Mouse (Mus musculus): Measurements from ENCODE around the gene Lipa. TPM values are rescaled to one million over a fixed set of nuclear protein-coding genes. Genes with fewer than 3 reads are reported as not detected.

Lipa gene
- polyA plus RNA-seq, 1 experiment from 2014 or later = 26.0 TPM

DNA sequence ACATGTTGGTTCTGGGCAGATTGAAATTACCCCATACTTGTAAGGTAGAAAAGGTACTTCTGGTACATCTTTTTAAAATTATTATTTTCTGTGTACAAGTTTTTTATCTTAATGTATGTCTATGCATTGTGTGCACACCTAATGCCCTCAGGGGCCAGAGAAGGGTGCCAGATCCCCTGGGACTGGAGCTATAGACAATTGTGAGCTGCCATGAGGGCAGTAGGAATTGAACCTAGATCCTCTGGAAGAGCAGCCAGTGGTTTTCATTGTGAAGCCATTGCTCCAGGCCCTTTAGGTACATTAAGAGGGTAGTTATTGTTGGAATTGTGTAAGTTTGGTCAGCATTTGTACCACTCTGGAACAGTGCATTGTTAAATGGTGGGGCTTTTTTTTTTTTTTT is 26.8 kb upstream of the Lipa start:
- Histone ChIP-seq H3K27ac (replicated peaks; ENCODE audit: low read depth, low read length) (no peak overlapping the region), H3K4me1 (ENCODE audit: control insufficient read depth, insufficient read depth, low read length) (peaks cover 3% of the 10 kb centered on the region; the same call in 1 of the 2 replicates), H3K4me3 (ENCODE audit: low read depth, low read length) (no peak overlapping the region), H3K9ac (ENCODE audit: low read length) (no peak overlapping the region), H3K9me3 (ENCODE audit: control insufficient read depth, low read length) (no peaks in the 10 kb centered on the region), H3K27me3 (ENCODE audit: control insufficient read depth, insufficient read depth, low read length) (no peaks in the 10 kb centered on the region), H3K36me3 (ENCODE audit: control insufficient read depth, insufficient read depth, low read length) (no peaks in the 10 kb centered on the region), H3K4me2 (ENCODE audit: low read depth, severe bottlenecking) (no peak overlapping the region)
- DNase-seq (ENCODE audit: low spot score) (no peak), ATAC-seq (ENCODE audit: insufficient number of reproducible peaks, low FRiP score, low TSS enrichment, low read depth) (no peak)

DNA sequence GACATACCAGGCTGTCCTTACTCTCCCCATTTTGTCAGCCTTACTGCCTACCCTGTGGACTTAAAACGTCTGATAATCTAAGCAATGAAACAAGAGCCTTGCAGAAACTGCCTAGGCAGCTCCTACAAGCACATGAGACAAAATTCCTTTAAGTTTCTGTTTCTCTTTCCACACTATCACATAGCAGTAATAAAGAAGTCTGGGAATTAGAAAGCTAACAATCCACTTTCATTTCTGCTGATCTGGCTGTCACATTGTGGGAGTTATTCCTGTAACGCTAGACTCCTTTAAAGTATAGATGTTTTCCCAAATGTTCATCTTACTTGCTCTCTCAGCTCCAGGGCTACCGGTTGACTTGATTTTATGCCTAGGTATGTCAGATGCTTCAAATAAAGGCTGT is 26.2 kb upstream of the Lipa start:
- H3K4me2 ChIP-seq (ENCODE audit: low read depth, severe bottlenecking) = no peak overlapping the region
- peaks cover 3% of the 10 kb centered on the region; the same call in 1 of the 2 replicates for H3K4me1 ChIP-seq (ENCODE audit: control insufficient read depth, insufficient read depth, low read length)
- no peaks in the 10 kb centered on the region for H3K27me3 ChIP-seq (ENCODE audit: control insufficient read depth, insufficient read depth, low read length)
- H3K9me3 ChIP-seq (ENCODE audit: control insufficient read depth, low read length) = no peaks in the 10 kb centered on the region
- no peak for DNase-seq (ENCODE audit: low spot score)
- no peak overlapping the region for H3K27ac ChIP-seq (replicated peaks; ENCODE audit: low read depth, low read length)
- no peaks in the 10 kb centered on the region for H3K36me3 ChIP-seq (ENCODE audit: control insufficient read depth, insufficient read depth, low read length)
- H3K9ac ChIP-seq (ENCODE audit: low read length) = no peak overlapping the region
- ATAC-seq (ENCODE audit: insufficient number of reproducible peaks, low FRiP score, low TSS enrichment, low read depth) = no peak
- 76% methylated on average over 3 of the region's 3 CpGs for WGBS
- no peak overlapping the region for H3K4me3 ChIP-seq (ENCODE audit: low read depth, low read length)

DNA sequence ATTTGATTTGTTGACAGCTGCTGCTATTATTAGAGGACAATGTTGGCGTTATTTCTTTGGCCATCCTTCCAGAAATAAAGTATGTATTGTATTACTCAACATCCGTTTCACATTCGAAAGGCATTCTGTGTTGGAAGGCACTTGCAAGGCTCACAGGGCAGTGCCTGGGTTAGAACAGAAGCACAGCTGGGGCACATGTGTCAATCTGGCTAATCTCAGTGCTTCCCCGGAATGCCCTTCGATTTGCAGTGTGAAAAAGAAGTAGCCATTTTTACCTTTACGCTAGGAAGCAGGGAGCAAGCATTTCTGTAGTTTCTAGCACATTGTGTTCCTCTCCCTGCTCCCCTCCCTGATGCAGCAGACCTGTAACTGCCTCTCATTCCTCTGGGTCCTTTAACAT is 25.7 kb upstream of the Lipa start:
- H3K4me3 ChIP-seq (ENCODE audit: low read depth, low read length) = no peak overlapping the region
- no peak for DNase-seq (ENCODE audit: low spot score)
- H3K4me2 ChIP-seq (ENCODE audit: low read depth, severe bottlenecking) = no peak overlapping the region
- no peaks in the 10 kb centered on the region for H3K9me3 ChIP-seq (ENCODE audit: control insufficient read depth, low read length)
- no peaks in the 10 kb centered on the region for H3K27me3 ChIP-seq (ENCODE audit: control insufficient read depth, insufficient read depth, low read length)
- no peak overlapping the region for H3K9ac ChIP-seq (ENCODE audit: low read length)
- H3K36me3 ChIP-seq (ENCODE audit: control insufficient read depth, insufficient read depth, low read length) = no peaks in the 10 kb centered on the region
- no peak overlapping the region for H3K27ac ChIP-seq (replicated peaks; ENCODE audit: low read depth, low read length)
- 75% methylated on average over 6 of the region's 6 CpGs for WGBS
- peaks cover 3% of the 10 kb centered on the region; the same call in 1 of the 2 replicates for H3K4me1 ChIP-seq (ENCODE audit: control insufficient read depth, insufficient read depth, low read length)
- ATAC-seq (ENCODE audit: insufficient number of reproducible peaks, low FRiP score, low TSS enrichment, low read depth) = no peak

DNA sequence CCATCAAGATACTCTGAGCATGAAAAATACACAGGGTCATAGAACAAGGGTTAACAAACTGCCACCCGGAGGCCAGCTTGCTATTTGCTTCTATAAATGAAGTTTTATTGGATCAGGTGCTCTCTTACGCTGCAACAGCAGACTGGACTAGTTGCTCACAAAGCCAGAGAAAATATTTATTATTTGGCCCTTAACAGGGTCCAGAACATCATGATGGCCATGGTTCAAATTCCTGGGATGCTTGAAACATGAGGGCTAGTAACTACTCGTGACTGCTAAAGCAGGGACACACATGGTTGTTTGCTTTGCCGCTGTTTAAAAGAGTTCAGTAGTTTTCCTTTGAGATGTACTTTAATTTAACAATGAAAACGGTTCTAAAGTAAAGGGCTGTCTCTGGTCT is 24.7 kb upstream of the Lipa start:
- ATAC-seq (ENCODE audit: insufficient number of reproducible peaks, low FRiP score, low TSS enrichment, low read depth) (no peak), DNase-seq (ENCODE audit: low spot score) (no peak)
- peaks cover 3% of the 10 kb centered on the region; the same call in 1 of the 2 replicates for H3K4me1 ChIP-seq (ENCODE audit: control insufficient read depth, insufficient read depth, low read length)
- no peak overlapping the region for H3K9ac ChIP-seq (ENCODE audit: low read length)
- no peaks in the 10 kb centered on the region for H3K27me3 ChIP-seq (ENCODE audit: control insufficient read depth, insufficient read depth, low read length)
- WGBS = 58% methylated on average over 5 of the region's 5 CpGs
- H3K36me3 ChIP-seq (ENCODE audit: control insufficient read depth, insufficient read depth, low read length) = no peaks in the 10 kb centered on the region
- no peaks in the 10 kb centered on the region for H3K9me3 ChIP-seq (ENCODE audit: control insufficient read depth, low read length)
- H3K4me3 ChIP-seq (ENCODE audit: low read depth, low read length) = no peak overlapping the region
- H3K4me2 ChIP-seq (ENCODE audit: low read depth, severe bottlenecking) = no peak overlapping the region
- no peak overlapping the region for H3K27ac ChIP-seq (replicated peaks; ENCODE audit: low read depth, low read length)

DNA sequence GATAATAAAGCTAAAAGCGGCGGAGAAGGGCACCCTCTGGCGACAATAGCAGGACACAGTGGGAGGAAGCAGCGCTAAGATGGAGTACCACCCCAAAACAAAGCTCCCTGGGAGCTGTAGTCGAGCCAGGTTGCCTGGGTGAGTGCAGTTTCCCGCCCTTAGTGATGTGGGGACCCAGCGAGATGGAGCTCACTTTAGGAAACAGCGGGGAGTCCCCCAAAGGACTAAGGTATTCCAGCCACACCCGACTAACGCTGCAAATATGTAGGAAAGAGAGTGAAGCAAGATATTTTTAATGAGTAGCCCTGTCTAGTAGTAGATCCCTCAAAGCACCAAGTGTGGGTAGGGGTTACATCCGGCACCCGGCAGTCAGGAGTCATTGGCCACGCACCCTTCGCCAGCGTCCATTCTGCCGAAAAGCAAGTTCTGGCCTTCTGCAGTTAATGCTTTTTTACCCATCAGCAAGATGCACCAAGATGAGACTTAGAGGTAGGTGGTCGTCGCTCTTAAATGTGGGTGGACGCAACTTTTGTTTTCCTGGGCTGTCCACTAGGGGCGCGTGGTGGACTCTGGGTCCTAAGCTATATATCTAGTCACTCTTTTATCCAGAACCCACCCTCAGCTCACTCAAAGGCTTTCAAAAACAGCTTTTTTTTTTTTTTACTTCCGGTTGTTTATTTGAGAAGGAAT is 23.4 kb upstream of the Lipa start, which contains the start of gene Ifit2:
Ifit2 (plus strand) TSS at position 161 of the 690 bp plus-strand sequence.
- Histone ChIP-seq H3K9me3 (ENCODE audit: control insufficient read depth, low read length) (no peaks in the 10 kb centered on the region), H3K27ac (replicated peaks; ENCODE audit: low read depth, low read length) (no peak within 1 kb of the TSS), H3K4me2 (ENCODE audit: low read depth, severe bottlenecking) (peak within 1 kb of the TSS; percentile 52), H3K4me1 (ENCODE audit: control insufficient read depth, insufficient read depth, low read length) (peaks cover 3% of the 10 kb centered on the region; the same call in 1 of the 2 replicates), H3K36me3 (ENCODE audit: control insufficient read depth, insufficient read depth, low read length) (no peaks in the 10 kb centered on the region), H3K27me3 (ENCODE audit: control insufficient read depth, insufficient read depth, low read length) (no peaks in the 10 kb centered on the region), H3K4me3 (ENCODE audit: low read depth, low read length) (peak within 1 kb of the TSS; percentile 38), H3K9ac (ENCODE audit: low read length) (peak within 1 kb of the TSS; percentile 35)
- WGBS = 2% methylated on average over 22 of the region's 22 CpGs
- peak; percentile 80 for DNase-seq (ENCODE audit: low spot score)
- peak; percentile 79 for ATAC-seq (ENCODE audit: insufficient number of reproducible peaks, low FRiP score, low TSS enrichment, low read depth)

DNA sequence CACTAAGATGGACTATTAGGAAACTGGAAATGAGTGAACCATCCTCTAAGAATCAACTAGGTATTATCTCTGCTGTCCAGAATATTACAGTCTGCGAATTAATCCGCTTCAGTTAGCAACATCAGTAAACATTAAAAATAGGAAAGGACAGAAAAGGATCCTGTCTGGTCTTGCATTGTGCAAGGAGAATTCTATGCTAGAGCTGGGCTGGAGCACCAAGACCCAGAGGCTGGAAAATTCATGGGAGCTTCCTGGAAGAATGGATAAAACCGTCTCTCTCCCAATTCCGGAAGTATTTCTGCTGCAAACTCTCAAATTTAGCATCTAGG is 22.9 kb upstream of the Lipa start:
- Histone ChIP-seq H3K27ac (replicated peaks; ENCODE audit: low read depth, low read length) (no peak overlapping the region), H3K9ac (ENCODE audit: low read length) (peak overlapping the region; percentile 35; the same call in 1 of the 2 replicates), H3K9me3 (ENCODE audit: control insufficient read depth, low read length) (no peaks in the 10 kb centered on the region), H3K4me3 (ENCODE audit: low read depth, low read length) (peak overlapping the region; percentile 38), H3K4me2 (ENCODE audit: low read depth, severe bottlenecking) (peak overlapping the region; percentile 52), H3K36me3 (ENCODE audit: control insufficient read depth, insufficient read depth, low read length) (no peaks in the 10 kb centered on the region), H3K4me1 (ENCODE audit: control insufficient read depth, insufficient read depth, low read length) (peaks cover 3% of the 10 kb centered on the region; the same call in 1 of the 2 replicates), H3K27me3 (ENCODE audit: control insufficient read depth, insufficient read depth, low read length) (no peaks in the 10 kb centered on the region)
- DNase-seq (ENCODE audit: low spot score) = no peak
- WGBS = 37% methylated on average over 4 of the region's 4 CpGs
- ATAC-seq (ENCODE audit: insufficient number of reproducible peaks, low FRiP score, low TSS enrichment, low read depth) = no peak

DNA sequence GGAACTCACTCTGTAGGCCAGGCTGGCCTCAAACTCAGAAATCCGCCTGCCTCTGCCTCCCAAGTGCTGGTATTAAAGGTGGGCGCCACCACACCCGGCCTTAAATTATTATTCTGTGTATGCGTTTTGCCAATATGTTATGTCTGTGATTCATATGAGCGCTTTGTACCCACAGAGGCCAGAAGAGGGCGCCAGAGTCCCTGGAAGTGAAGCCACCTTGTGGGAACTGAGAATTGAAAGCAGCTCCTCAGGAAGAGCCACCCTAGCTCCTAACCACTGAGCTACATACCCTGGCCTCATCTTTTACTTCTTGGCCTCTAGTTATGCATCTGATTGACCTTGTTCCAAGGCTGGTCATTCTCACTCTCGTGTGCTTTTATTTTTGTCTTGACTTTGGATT is 20.7 kb upstream of the Lipa start:
- Histone ChIP-seq H3K4me1 (ENCODE audit: control insufficient read depth, insufficient read depth, low read length) (no peaks in the 10 kb centered on the region; the same call in 1 of the 2 replicates), H3K36me3 (ENCODE audit: control insufficient read depth, insufficient read depth, low read length) (no peaks in the 10 kb centered on the region), H3K4me2 (ENCODE audit: low read depth, severe bottlenecking) (no peak overlapping the region), H3K27ac (replicated peaks; ENCODE audit: low read depth, low read length) (no peak overlapping the region), H3K9me3 (ENCODE audit: control insufficient read depth, low read length) (no peaks in the 10 kb centered on the region), H3K9ac (ENCODE audit: low read length) (no peak overlapping the region), H3K4me3 (ENCODE audit: low read depth, low read length) (no peak overlapping the region), H3K27me3 (ENCODE audit: control insufficient read depth, insufficient read depth, low read length) (no peaks in the 10 kb centered on the region)
- WGBS = 26% methylated on average over 7 of the region's 7 CpGs
- peak; percentile 83 for DNase-seq (ENCODE audit: low spot score)
- no peak for ATAC-seq (ENCODE audit: insufficient number of reproducible peaks, low FRiP score, low TSS enrichment, low read depth)

DNA sequence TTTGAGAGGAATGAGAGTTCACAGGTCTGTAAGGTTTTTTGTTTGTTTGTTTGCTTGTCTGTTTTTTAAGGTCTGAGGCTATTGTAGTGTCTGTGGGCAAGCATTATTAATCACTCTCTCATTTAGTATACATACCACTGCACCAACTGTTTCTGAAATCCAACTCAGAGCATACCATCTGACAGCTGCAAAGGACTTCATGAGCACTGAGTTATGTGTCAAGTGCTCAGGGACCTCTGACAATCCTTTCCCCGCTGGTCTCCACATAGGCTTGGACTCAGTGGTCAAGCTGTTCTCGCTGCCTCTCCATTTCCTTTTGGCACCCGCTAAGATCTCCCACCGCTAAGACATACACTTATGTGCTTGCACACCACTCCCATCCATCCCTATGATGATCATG is 18.9 kb upstream of the Lipa start:
- ATAC-seq (ENCODE audit: insufficient number of reproducible peaks, low FRiP score, low TSS enrichment, low read depth) (no peak), DNase-seq (ENCODE audit: low spot score) (no peak)
- H3K9me3 ChIP-seq (ENCODE audit: control insufficient read depth, low read length) = no peaks in the 10 kb centered on the region
- no peak overlapping the region for H3K27ac ChIP-seq (replicated peaks; ENCODE audit: low read depth, low read length)
- no peaks in the 10 kb centered on the region for H3K4me1 ChIP-seq (ENCODE audit: control insufficient read depth, insufficient read depth, low read length)
- no peaks in the 10 kb centered on the region for H3K27me3 ChIP-seq (ENCODE audit: control insufficient read depth, insufficient read depth, low read length)
- no peak overlapping the region for H3K4me2 ChIP-seq (ENCODE audit: low read depth, severe bottlenecking)
- H3K36me3 ChIP-seq (ENCODE audit: control insufficient read depth, insufficient read depth, low read length) = no peaks in the 10 kb centered on the region
- 87% methylated on average over 4 of the region's 4 CpGs for WGBS
- no peak overlapping the region for H3K4me3 ChIP-seq (ENCODE audit: low read depth, low read length)
- no peak overlapping the region for H3K9ac ChIP-seq (ENCODE audit: low read length)

DNA sequence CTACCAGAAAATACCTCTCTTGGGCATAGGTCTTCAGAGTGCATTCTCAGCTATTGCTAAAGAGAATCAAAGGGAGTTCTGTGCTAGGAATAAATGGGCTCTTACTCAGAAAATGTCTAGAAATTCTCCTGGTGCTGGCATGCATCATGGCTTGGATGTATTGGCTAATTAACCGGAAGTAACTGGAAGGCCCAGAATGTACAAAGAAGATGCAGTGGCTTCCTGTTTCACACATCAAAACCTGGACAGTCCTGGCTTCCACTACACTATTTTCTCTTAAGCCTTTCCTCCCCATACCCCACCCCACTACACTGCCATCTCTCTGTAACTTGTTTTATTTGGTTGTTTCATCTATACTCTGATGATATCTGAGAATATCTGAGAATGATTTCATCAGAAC is 12.1 kb upstream of the Lipa start:
- no peaks in the 10 kb centered on the region for H3K9me3 ChIP-seq (ENCODE audit: control insufficient read depth, low read length)
- H3K9ac ChIP-seq (ENCODE audit: low read length) = no peak overlapping the region
- DNase-seq (ENCODE audit: low spot score) (no peak), ATAC-seq (ENCODE audit: insufficient number of reproducible peaks, low FRiP score, low TSS enrichment, low read depth) (no peak)
- H3K27ac ChIP-seq (replicated peaks; ENCODE audit: low read depth, low read length) = no peak overlapping the region
- no peaks in the 10 kb centered on the region for H3K36me3 ChIP-seq (ENCODE audit: control insufficient read depth, insufficient read depth, low read length)
- no peak overlapping the region for H3K4me3 ChIP-seq (ENCODE audit: low read depth, low read length)
- H3K4me2 ChIP-seq (ENCODE audit: low read depth, severe bottlenecking) = no peak overlapping the region
- H3K4me1 ChIP-seq (ENCODE audit: control insufficient read depth, insufficient read depth, low read length) = no peaks in the 10 kb centered on the region
- H3K27me3 ChIP-seq (ENCODE audit: control insufficient read depth, insufficient read depth, low read length) = no peaks in the 10 kb centered on the region
- WGBS = 78% methylated on average over 1 of the region's 1 CpGs

Measured in limb, embryonic 11.5 days (tissue).